Mouse (Mus musculus): ENCODE measurements around the gene Olfr94. TPM values are rescaled to one million over a fixed set of nuclear protein-coding genes. Genes with fewer than 3 reads are reported as not detected.
"Not testable (repeated sequence)": the region's sequence is repeated elsewhere in the genome, so short reads cannot be mapped to it uniquely, and the experiment has no call there.

Olfr94 gene
- not detected in 2 replicates for polyA plus RNA-seq (2012; rRNA removed)

GRCm38 (mm10) chr17:37200894-37201293 lies at the start of gene Olfr94:
Gene Olfr94 (minus strand): TSS chr17:37200994.
- no peak for DNase-seq
- no peak for TF ChIP-seq POLR2A (IDR thresholded peaks at IDR 0.05; ENCODE audit: borderline replicate concordance, extremely low read depth, low read depth, low read length)
- TF ChIP-seq CTCF (IDR thresholded peaks at IDR 0.05; ENCODE audit: insufficient read depth, low read length), result no peak
- H3K4me3 ChIP-seq (replicated peaks; ENCODE audit: extremely low read depth, low read depth, low read length), result no peak within 1 kb of the TSS
- H3K4me1 ChIP-seq (ENCODE audit: control insufficient read depth, insufficient read depth, low read length), result 0 out of 2 replicates have a peak, but pooled peaks cover 4% of the 10 kb centered on the region
- whole genome bisulfite sequencing, result 68% methylated on average over 2 of the region's 2 CpGs

- WGBS, result 19% methylated on average over 1 of the region's 1 CpGs
- DNase-seq, result no peak
- TF ChIP-seq POLR2A (IDR thresholded peaks at IDR 0.05; ENCODE audit: borderline replicate concordance, extremely low read depth, low read depth, low read length), result no peak
- peak; percentile 46; the same call in 1 of the 2 replicates for TF ChIP-seq CTCF (IDR thresholded peaks at IDR 0.05; ENCODE audit: insufficient read depth, low read length)
- Histone ChIP-seq H3K4me3 (replicated peaks; ENCODE audit: extremely low read depth, low read depth, low read length) (no peak overlapping the region), H3K4me1 (ENCODE audit: control insufficient read depth, insufficient read depth, low read length) (no peaks in the 10 kb centered on the region)
These were observed 49.8 kb upstream of the Olfr94 start for GRCm38 (mm10) chr17:37250544-37250943.

GRCm38 (mm10) chr17:37249460-37249859 lies 48.7 kb upstream of the Olfr94 start:
- TF ChIP-seq POLR2A (IDR thresholded peaks at IDR 0.05; ENCODE audit: borderline replicate concordance, extremely low read depth, low read depth, low read length) (no peak), CTCF (IDR thresholded peaks at IDR 0.05; ENCODE audit: insufficient read depth, low read length) (no peak)
- no peaks in the 10 kb centered on the region for H3K4me1 ChIP-seq (ENCODE audit: control insufficient read depth, insufficient read depth, low read length)
- no peak for DNase-seq
- no peak overlapping the region for H3K4me3 ChIP-seq (replicated peaks; ENCODE audit: extremely low read depth, low read depth, low read length)

DNA sequence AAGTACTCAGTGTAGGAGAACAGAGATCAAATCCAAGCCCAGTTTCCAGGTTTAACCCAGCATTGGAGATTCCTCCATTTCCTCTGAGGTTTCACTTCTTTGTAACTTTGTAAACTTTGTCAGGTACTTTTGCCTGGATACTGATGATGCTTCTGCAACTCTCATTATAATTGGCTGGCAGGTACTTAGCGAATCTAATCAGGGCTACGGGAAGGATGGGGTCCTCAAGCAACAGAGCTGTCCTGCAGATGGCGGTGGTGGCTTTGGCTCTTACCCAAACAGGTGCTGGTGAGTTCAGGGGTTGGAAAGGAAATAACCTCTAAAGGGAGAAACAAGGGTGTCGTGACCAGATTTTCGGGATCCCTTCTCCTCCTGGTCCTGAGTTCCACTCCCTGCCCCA lies 45.9 kb upstream of the Olfr94 start:
- 28% methylated on average over 5 of the region's 5 CpGs for whole genome bisulfite sequencing
- DNase-seq, result peak; percentile 6
- no peak for TF ChIP-seq CTCF (IDR thresholded peaks at IDR 0.05; ENCODE audit: insufficient read depth, low read length)
- no peak for TF ChIP-seq POLR2A (IDR thresholded peaks at IDR 0.05; ENCODE audit: borderline replicate concordance, extremely low read depth, low read depth, low read length)
- Histone ChIP-seq H3K4me3 (replicated peaks; ENCODE audit: extremely low read depth, low read depth, low read length) (no peak overlapping the region), H3K4me1 (ENCODE audit: control insufficient read depth, insufficient read depth, low read length) (no peaks in the 10 kb centered on the region)

- TF ChIP-seq POLR2A (IDR thresholded peaks at IDR 0.05; ENCODE audit: borderline replicate concordance, extremely low read depth, low read depth, low read length) (no peak), CTCF (IDR thresholded peaks at IDR 0.05; ENCODE audit: insufficient read depth, low read length) (no peak)
- Histone ChIP-seq H3K4me3 (replicated peaks; ENCODE audit: extremely low read depth, low read depth, low read length) (no peak overlapping the region), H3K4me1 (ENCODE audit: control insufficient read depth, insufficient read depth, low read length) (no peaks in the 10 kb centered on the region)
- 21% methylated on average over 3 of the region's 3 CpGs for WGBS
- DNase-seq, result no peak
These were observed 41.4 kb upstream of the Olfr94 start for GRCm38 (mm10) chr17:37242198-37242597.

DNA sequence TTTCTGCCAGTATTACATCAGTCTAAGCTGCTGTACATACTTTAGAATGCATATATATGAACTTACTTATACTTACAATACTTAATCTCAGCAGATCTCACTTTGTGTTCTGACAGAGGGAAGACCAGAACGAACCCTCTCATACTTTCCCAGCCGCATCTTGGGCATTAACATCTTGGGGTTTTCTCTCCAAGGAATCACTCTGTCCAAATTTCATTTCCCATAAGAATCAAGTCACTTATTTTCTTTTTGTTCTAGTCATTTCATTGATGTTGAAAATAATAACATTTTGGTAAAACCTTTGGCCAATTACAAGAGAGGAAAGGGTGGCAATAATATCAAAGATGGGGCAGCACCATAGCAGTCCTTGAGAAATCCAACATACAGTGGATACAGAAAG lies 36.4 kb upstream of the Olfr94 start, which contains the start of gene Olfr97:
Olfr97 (minus strand) TSS at position 101 of the 400 bp plus-strand sequence.
- DNase-seq; H3K4me1 ChIP-seq (ENCODE audit: control insufficient read depth, insufficient read depth, low read length); H3K4me3 ChIP-seq (replicated peaks; ENCODE audit: extremely low read depth, low read depth, low read length): not testable (repeated sequence)
- 78% methylated on average over 2 of the region's 2 CpGs for WGBS

DNA sequence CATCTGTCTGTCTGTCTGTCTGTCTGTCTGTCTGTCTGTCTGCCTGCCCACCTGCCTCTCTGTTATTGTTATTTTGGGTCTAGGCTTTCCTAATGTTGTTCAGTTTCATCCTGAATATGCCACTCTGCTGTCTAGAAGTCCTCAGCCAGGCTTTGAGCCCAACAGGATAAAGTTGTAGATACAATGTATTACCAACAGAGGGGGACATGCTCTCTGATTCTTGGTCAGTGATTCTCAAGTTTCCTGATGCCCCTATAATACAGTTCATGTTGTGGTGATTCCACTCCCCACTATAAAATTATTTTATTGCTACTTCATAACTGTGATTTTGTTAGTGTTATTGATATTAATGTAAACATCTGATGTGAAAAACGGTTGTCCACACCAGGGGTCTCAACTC lies 21.1 kb upstream of the Olfr94 start:
- Histone ChIP-seq H3K4me1 (ENCODE audit: control insufficient read depth, insufficient read depth, low read length) (no peaks in the 10 kb centered on the region), H3K4me3 (replicated peaks; ENCODE audit: extremely low read depth, low read depth, low read length) (no peak overlapping the region)
- no peak for TF ChIP-seq POLR2A (IDR thresholded peaks at IDR 0.05; ENCODE audit: borderline replicate concordance, extremely low read depth, low read depth, low read length)
- TF ChIP-seq CTCF (IDR thresholded peaks at IDR 0.05; ENCODE audit: insufficient read depth, low read length), result 0 out of 2 replicates have a peak, but pooled peaks have one; percentile 2
- WGBS, result 29% methylated on average over 1 of the region's 1 CpGs
- DNase-seq, result no peak

GRCm38 (mm10) chr17:37219846-37220245 lies 19.1 kb upstream of the Olfr94 start, which contains the start of gene Olfr96:
Gene Olfr96 (plus strand): TSS chr17:37220146.
- no peak within 1 kb of the TSS for H3K4me3 ChIP-seq (replicated peaks; ENCODE audit: extremely low read depth, low read depth, low read length)
- 53% methylated on average over 4 of the region's 4 CpGs for WGBS

DNA sequence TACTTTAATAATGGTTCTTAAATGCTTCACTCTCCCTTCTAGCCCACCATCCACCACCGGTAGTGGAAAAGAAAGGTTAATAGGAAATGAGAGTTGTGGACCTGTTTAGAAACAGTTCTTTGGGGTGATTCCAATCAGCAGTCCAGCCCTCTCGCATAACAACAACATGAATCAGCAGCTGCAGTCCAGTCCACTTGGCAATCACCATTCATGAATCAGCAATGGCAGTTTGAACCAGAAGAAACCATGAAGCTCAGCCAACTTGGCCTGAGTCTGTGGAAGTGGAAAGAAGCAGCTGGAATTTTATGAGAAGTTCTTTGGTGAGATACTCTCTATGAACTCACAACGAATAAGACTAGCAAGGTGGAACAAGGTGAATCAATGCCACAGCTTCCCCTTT lies 17.7 kb upstream of the Olfr94 start:
- H3K4me3 ChIP-seq (replicated peaks; ENCODE audit: extremely low read depth, low read depth, low read length), result no peak overlapping the region
- no peak for DNase-seq
- H3K4me1 ChIP-seq (ENCODE audit: control insufficient read depth, insufficient read depth, low read length), result no peaks in the 10 kb centered on the region
- 66% methylated on average over 3 of the region's 3 CpGs for WGBS
- TF ChIP-seq CTCF (IDR thresholded peaks at IDR 0.05; ENCODE audit: insufficient read depth, low read length) (no peak), POLR2A (IDR thresholded peaks at IDR 0.05; ENCODE audit: borderline replicate concordance, extremely low read depth, low read depth, low read length) (no peak)

More at GRCm38 (mm10) chr17:37219846-37220245, 19.1 kb upstream of the Olfr94 start, which contains the start of gene Olfr96:
- no peak for DNase-seq
- H3K4me1 ChIP-seq (ENCODE audit: control insufficient read depth, insufficient read depth, low read length), result no peaks in the 10 kb centered on the region
- no peak for TF ChIP-seq CTCF (IDR thresholded peaks at IDR 0.05; ENCODE audit: insufficient read depth, low read length)
- TF ChIP-seq POLR2A (IDR thresholded peaks at IDR 0.05; ENCODE audit: borderline replicate concordance, extremely low read depth, low read depth, low read length), result no peak

- TF ChIP-seq POLR2A (IDR thresholded peaks at IDR 0.05; ENCODE audit: borderline replicate concordance, extremely low read depth, low read depth, low read length), result no peak
- no peak for TF ChIP-seq CTCF (IDR thresholded peaks at IDR 0.05; ENCODE audit: insufficient read depth, low read length)
- Histone ChIP-seq H3K4me1 (ENCODE audit: control insufficient read depth, insufficient read depth, low read length) (no peaks in the 10 kb centered on the region), H3K4me3 (replicated peaks; ENCODE audit: extremely low read depth, low read depth, low read length) (no peak within 1 kb of the TSS)
- DNase-seq, result no peak
- WGBS, result 63% methylated on average over 3 of the region's 3 CpGs
These were observed 12.2 kb upstream of the Olfr94 start, which contains the start of gene Olfr95 for GRCm38 (mm10) chr17:37213018-37213417. Gene Olfr95 (minus strand): TSS chr17:37213118.

All from lung, adult 2 months (tissue).